Mouse (Mus musculus) cerebellum, postnatal 25 days (tissue): ENCODE results near the gene Hsdl1.

ENCODE experiments used
- DNase-seq, 2 experiments: peaks; one replicate each; pipeline ENCODE4 v3.0.0; 2021; ENCODE audit warnings: mixed read lengths in 2 of 2

Hsdl1 gene

DNA sequence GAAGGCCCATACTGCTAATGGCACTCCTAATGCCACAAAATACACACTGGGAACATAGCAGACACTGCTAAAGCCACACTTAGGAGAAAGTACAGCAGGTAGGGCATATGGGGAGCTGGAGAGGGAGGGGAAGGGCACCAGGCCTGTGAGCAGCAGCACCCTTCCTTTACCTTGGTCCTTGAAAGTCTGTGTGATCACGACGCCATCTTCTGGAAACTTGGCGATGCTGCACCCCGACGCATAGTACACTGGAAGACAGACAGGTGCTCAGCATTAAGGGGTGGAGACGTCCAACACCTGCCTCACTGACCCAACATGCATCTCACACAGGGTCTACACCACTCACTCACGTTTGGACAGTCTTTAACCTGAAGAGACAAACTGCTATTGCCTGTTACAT, 54.9 kb downstream of the Hsdl1 start:
- no peak for DNase-seq

DNA sequence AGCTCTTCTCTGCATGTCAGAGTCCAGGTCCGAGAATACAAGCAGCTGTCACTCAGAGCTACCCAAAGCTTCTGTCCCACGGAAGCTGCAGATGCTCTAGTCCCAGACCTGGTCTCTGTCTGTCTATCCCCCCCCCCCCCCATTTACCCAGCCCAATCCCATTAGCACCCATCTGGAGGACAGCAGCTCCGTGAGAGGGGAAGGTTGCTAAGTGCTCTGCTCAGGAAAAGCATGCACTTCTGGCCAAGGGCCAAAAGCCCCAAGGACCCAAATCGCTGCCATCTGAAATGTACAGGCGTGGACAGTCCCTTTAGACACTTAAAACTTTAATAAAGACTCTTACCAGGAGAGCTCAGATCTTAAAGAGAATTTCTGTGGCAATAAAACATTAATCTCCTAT, 58.3 kb downstream of the Hsdl1 start:
- peak in 1 of 2 experiments; percentile 36 for DNase-seq

DNA sequence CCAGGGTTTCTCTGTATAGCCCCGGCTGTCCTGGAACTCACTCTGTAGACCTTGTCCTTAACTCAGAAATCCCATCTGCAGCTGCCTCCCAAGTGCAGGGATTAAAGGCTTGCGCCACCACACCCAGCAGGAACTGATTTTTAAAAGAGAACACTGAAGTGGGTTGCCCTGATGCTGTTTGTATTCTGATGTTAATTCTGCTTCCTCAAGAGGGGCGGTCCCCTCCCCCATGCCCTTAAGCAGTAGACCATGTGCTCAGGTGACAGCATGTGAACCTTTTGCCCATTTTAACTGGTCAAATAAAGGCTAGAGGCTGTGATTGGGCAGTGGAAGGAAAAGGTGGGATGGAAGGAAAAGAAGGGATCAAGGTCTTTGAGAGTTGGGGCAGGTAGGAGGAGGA, 59.2 kb downstream of the Hsdl1 start:
- DNase-seq, result no peak

DNA sequence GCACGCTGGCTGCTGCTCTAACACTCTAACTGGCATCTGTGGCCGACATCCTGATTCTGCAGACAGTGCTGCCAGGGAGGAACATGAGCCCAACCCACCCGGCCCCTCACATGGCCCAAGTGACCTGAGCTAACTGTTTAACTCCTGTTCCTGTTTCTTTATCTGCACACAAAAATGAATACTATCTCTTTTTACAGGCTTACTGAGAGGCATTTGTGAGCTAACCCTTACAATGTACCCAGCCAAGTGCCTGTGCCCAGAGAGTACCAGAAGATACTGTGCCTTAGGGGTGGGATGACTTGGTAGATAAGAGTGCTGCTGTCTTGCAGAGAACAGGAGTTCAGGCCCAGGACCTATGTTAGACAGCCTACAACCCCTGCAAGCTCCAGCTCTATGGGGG, 60.0 kb downstream of the Hsdl1 start:
- no peak for DNase-seq

DNA sequence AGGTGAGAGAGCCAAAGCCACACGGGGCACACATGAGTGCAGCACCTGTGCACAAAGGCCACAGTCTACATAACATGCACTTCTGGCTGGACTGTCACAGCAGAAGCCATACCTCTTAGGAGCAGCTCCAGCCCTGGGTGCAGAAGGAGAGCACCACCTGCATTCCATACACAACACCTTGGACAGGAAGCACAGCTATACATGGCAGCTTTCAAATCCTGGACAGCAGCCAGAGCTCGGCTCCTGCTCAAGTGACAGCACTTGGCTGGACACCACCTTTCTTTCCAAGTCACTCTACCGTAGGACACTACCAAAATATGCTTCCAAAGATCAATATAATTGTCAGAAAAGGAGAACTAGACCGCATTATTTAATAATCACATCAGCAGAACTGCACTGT, 61.6 kb downstream of the Hsdl1 start:
- peak; percentile 80 to 87 for DNase-seq
